Mouse (Mus musculus): Measurements from ENCODE around the gene Il1rl2. TPM values are rescaled to one million over a fixed set of nuclear protein-coding genes. Genes with fewer than 3 reads are reported as not detected.

Il1rl2 gene
- polyA plus RNA-seq, 1 experiment from 2014 or later: not detected

DNA sequence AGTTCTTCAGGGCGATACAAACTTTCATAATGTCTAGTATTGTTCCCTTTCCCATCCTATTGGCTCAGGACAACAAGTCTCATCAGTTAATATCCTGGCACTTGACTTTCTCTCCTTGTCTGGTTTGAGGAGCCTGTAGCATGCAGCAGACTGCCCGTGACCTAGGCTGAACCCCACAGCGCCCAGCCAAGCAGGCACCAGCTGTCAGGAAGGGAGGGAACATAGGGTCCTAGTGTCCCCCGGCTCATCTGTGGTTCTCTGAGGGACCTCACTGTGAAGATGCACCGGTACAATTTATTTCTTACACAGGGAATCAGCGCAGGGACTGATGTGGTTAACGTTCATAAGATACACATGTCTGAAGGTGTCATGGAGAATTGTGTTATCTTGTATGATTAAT lies 52.3 kb downstream of the Il1rl2 start:
- in situ Hi-C loops (cut with MboI; ENCODE audit: low pct_unique_long_range_greater_than_20kb): loop anchor here (5.0 to 25.0 kb wide), 5 partner anchors 102 to 614 kb away; no protein-coding TSS in a partner anchor
- no peaks in the 10 kb centered on the region for H3K27me3 ChIP-seq
- no peak for TF ChIP-seq CTCF (IDR thresholded peaks at IDR 0.05)
- ATAC-seq (no peak), DNase-seq (ENCODE audit: low read depth, low spot score) (no peak)
- ChIA-PET CTCF (no interaction called here), POLR2A (no interaction called here)

DNA sequence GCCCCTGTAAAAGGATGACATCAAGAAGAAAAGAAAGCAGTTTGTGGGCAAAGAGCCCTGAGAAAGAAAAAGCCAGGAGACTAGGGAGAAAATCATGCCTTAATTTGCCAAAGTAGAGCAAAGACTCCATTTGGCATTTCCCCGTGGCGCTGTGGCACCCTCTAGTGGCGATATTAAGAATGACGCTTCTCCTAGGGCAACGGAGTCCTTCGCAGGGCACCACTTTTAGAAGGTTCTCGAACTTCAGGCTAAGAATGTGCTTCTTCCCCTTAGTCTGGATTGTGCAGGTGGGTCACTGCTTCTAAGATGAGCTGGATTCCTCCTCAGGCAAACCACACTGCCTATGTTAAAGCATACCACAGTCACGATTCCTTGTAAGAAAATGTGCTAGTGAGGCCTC lies 54.4 kb downstream of the Il1rl2 start:
- DNase-seq (ENCODE audit: low read depth, low spot score): no peak
- no peak for ATAC-seq
- in situ Hi-C loops (cut with MboI; ENCODE audit: low pct_unique_long_range_greater_than_20kb): loop anchor here (5.0 to 25.0 kb wide), 5 partner anchors 104 to 616 kb away; no protein-coding TSS in a partner anchor
- ChIA-PET CTCF (interaction anchor here (0.8 to 4.8 kb wide), 6 partner anchors 11 to 272 kb away, joined by 3 to 23 read pairs (median 4); no protein-coding TSS in a partner anchor), POLR2A (no interaction called here)
- peak; percentile 91 for TF ChIP-seq CTCF (IDR thresholded peaks at IDR 0.05)
- H3K27me3 ChIP-seq: no peaks in the 10 kb centered on the region

DNA sequence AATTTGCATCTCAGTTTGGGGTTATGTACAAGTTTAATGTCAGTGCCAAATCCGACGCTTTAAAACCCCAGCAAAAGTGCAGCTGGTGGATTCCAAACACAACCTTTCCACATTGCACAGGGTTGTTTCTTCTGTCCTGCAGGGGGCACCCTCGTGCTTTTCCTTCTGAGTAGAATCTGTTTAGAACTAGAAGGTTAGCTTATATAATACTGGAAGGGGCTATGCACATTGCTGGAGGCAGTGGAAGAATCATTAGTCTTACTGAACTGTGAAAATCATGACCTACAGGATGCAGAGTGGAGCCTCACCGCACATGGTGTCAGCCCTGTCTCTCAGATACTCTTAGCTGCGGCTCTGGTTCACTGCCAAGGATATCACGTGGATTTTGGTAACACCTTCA lies 55.7 kb downstream of the Il1rl2 start:
- ChIA-PET CTCF (interaction anchor here (0.5 to 4.8 kb wide), 19 partner anchors 10 to 272 kb away, joined by 3 to 23 read pairs (median 4); partner anchors contain the start of gene Il18r1), POLR2A (interaction anchor here (1.0 kb wide), 1 partner anchor 262 kb away, joined by 3 read pairs; no protein-coding TSS in a partner anchor)
- peak; percentile 89 for TF ChIP-seq CTCF (IDR thresholded peaks at IDR 0.05)
- DNase-seq (ENCODE audit: low read depth, low spot score) (no peak), ATAC-seq (peak; percentile 47)
- in situ Hi-C loops (cut with MboI; ENCODE audit: low pct_unique_long_range_greater_than_20kb): loop anchor here (5.0 to 25.0 kb wide), 2 partner anchors 162 to 618 kb away; no protein-coding TSS in a partner anchor
- no peaks in the 10 kb centered on the region for H3K27me3 ChIP-seq

GRCm38 (mm10) chr1:40380990-40381389 lies 56.6 kb downstream of the Il1rl2 start:
- CTCF ChIA-PET: interaction anchor here (0.9 to 4.8 kb wide), 13 partner anchors 9 to 273 kb away, joined by 3 to 23 read pairs (median 4); partner anchors contain the start of gene Il18r1
- TF ChIP-seq CTCF (IDR thresholded peaks at IDR 0.05): no peak

GRCm38 (mm10) chr1:40382841-40383240 lies 58.4 kb downstream of the Il1rl2 start:
- in situ Hi-C loops (cut with MboI; ENCODE audit: low pct_unique_long_range_greater_than_20kb): loop anchor here (5.0 to 25.0 kb wide), 2 partner anchors 159 to 621 kb away; no protein-coding TSS in a partner anchor
- ChIA-PET CTCF (no interaction called here), POLR2A (no interaction called here)
- no peak for DNase-seq (ENCODE audit: low read depth, low spot score)
- H3K27me3 ChIP-seq: no peaks in the 10 kb centered on the region
- TF ChIP-seq CTCF (IDR thresholded peaks at IDR 0.05): no peak
- ATAC-seq: no peak

More at GRCm38 (mm10) chr1:40380990-40381389, 56.6 kb downstream of the Il1rl2 start:
- POLR2A ChIA-PET: no interaction called here
- DNase-seq (ENCODE audit: low read depth, low spot score): no peak
- in situ Hi-C loops (cut with MboI; ENCODE audit: low pct_unique_long_range_greater_than_20kb): loop anchor here (5.0 to 25.0 kb wide), 2 partner anchors 161 to 619 kb away; no protein-coding TSS in a partner anchor
- H3K27me3 ChIP-seq: no peaks in the 10 kb centered on the region
- ATAC-seq: no peak

- no peak for ATAC-seq
- DNase-seq (ENCODE audit: low read depth, low spot score): no peak
- POLR2A ChIA-PET: no interaction called here
- TF ChIP-seq CTCF (IDR thresholded peaks at IDR 0.05): no peak
- H3K27me3 ChIP-seq: no peaks in the 10 kb centered on the region
- in situ Hi-C loops (cut with MboI; ENCODE audit: low pct_unique_long_range_greater_than_20kb): loop anchor here (5.0 to 25.0 kb wide), 2 partner anchors 157 to 623 kb away; no protein-coding TSS in a partner anchor
- CTCF ChIA-PET: no interaction called here
These were observed 60.6 kb downstream of the Il1rl2 start for GRCm38 (mm10) chr1:40384931-40385545.

- in situ Hi-C loops (cut with MboI; ENCODE audit: low pct_unique_long_range_greater_than_20kb): loop anchor here (25.0 kb wide), 1 partner anchor 629 kb away; no protein-coding TSS in a partner anchor
- H3K27me3 ChIP-seq: no peaks in the 10 kb centered on the region
- no peak for ATAC-seq
- no peak for TF ChIP-seq CTCF (IDR thresholded peaks at IDR 0.05)
- CTCF ChIA-PET: no interaction called here
- POLR2A ChIA-PET: no interaction called here
- no peak for DNase-seq (ENCODE audit: low read depth, low spot score)
These were observed 67.0 kb downstream of the Il1rl2 start for GRCm38 (mm10) chr1:40391374-40391773.

DNA sequence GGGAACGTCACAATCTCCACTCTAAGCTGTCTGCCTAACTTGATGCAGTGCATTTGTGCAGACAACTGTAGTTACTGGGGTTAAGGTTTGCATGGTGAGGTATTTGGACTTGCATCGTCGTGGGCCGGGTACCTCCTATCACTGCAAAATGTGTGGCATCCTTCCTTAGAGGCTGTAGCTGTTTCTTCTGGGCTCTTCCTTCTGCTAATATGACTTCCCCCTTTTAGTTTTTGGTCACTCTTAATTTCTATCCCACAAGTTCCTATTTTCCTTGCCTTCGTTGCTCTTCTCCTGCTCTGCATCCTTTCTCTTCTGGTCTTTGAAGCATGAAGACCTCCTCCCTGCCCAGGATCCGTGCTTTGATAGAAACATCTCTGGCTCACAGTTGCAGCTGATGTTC lies 68.1 kb downstream of the Il1rl2 start:
- no peak for DNase-seq (ENCODE audit: low read depth, low spot score)
- ChIA-PET CTCF (no interaction called here), POLR2A (no interaction called here)
- no peak for ATAC-seq
- TF ChIP-seq CTCF (IDR thresholded peaks at IDR 0.05): no peak
- no peaks in the 10 kb centered on the region for H3K27me3 ChIP-seq
- in situ Hi-C loops (cut with MboI; ENCODE audit: low pct_unique_long_range_greater_than_20kb): loop anchor here (25.0 kb wide), 1 partner anchor 630 kb away; no protein-coding TSS in a partner anchor

- CTCF ChIA-PET: no interaction called here
- TF ChIP-seq CTCF (IDR thresholded peaks at IDR 0.05): no peak
- DNase-seq (ENCODE audit: low read depth, low spot score): peak; percentile 68
- H3K27me3 ChIP-seq: no peaks in the 10 kb centered on the region
- ATAC-seq: peak; percentile 67
- in situ Hi-C loops (cut with MboI; ENCODE audit: low pct_unique_long_range_greater_than_20kb): loop anchor here (25.0 kb wide), 1 partner anchor 631 kb away; no protein-coding TSS in a partner anchor
- POLR2A ChIA-PET: no interaction called here
These were observed 68.8 kb downstream of the Il1rl2 start for GRCm38 (mm10) chr1:40393214-40393613.

- H3K27me3 ChIP-seq: no peaks in the 10 kb centered on the region
- TF ChIP-seq CTCF (IDR thresholded peaks at IDR 0.05): no peak
- in situ Hi-C loops (cut with MboI; ENCODE audit: low pct_unique_long_range_greater_than_20kb): loop anchor here (5.0 to 25.0 kb wide), 2 partner anchors 33 to 637 kb away; no protein-coding TSS in a partner anchor
- CTCF ChIA-PET: no interaction called here
- POLR2A ChIA-PET: no interaction called here
- DNase-seq (ENCODE audit: low read depth, low spot score): no peak
- ATAC-seq: no peak
These were observed 75.2 kb downstream of the Il1rl2 start for GRCm38 (mm10) chr1:40399639-40400038.

GRCm38 (mm10) chr1:40404682-40405081 lies 80.3 kb downstream of the Il1rl2 start:
- in situ Hi-C loops (cut with MboI; ENCODE audit: low pct_unique_long_range_greater_than_20kb): no loop called here
- POLR2A ChIA-PET: no interaction called here

More at GRCm38 (mm10) chr1:40404682-40405081, 80.3 kb downstream of the Il1rl2 start:
- ATAC-seq (no peak), DNase-seq (ENCODE audit: low read depth, low spot score) (no peak)
- TF ChIP-seq CTCF (IDR thresholded peaks at IDR 0.05): no peak
- CTCF ChIA-PET: interaction anchor here (1.3 kb wide), 1 partner anchor 15 kb away, joined by 6 read pairs; no protein-coding TSS in a partner anchor
- no peaks in the 10 kb centered on the region for H3K27me3 ChIP-seq

Measured in Patski (cell line).